Mouse (Mus musculus) adrenal gland, postnatal 0 days (tissue): ENCODE results near the gene Gm17622. TPM values are rescaled to one million over a fixed set of nuclear protein-coding genes. Genes with fewer than 3 reads are reported as not detected.

Source experiments
- polyA plus RNA-seq: library from polyadenylated mRNA; unstranded; fragments of >200 nt; fragmentation: Nextera tagmentation; extraction: Ambion mirVana; gene quantifications from 2 replicates; pipeline ENCODE4 v1.2.1, GENCODE M21; 2015

Gm17622 gene
- polyA plus RNA-seq: not detected in 2 replicates

GRCm38 (mm10) chr13:96490433-96490832, at the start of gene Gm17622:
TSS of gene Gm17622 (plus strand) at chr13:96490733.

GRCm38 (mm10) chr13:96470957-96471356, 19.6 kb upstream of the Gm17622 start, which contains the start of gene Ankdd1b:
TSS of gene Ankdd1b (minus strand) at chr13:96471198.

Other genes starting within 250 kb of the Gm17622 start
- gene Poc5, start 102.4 kb upstream of the Gm17622 start, polyA plus RNA-seq: 10.7 and 11.9 TPM in 2 replicates
- 2.2 and 2.5 TPM in 2 replicates for gene Ankdd1b, start 19.5 kb upstream of the Gm17622 start, polyA plus RNA-seq
- 11.4 and 23.3 TPM in 2 replicates for gene Polk, start 51.8 kb downstream of the Gm17622 start, polyA plus RNA-seq
- 9.1 and 22.6 TPM in 2 replicates for gene Col4a3bp, start 51.9 kb downstream of the Gm17622 start, polyA plus RNA-seq
- gene Hmgcr, start 180.2 kb downstream of the Gm17622 start, polyA plus RNA-seq: 30.2 and 35.0 TPM in 2 replicates